Mouse (Mus musculus): ENCODE results near the gene Asz1. TPM values are rescaled to one million over a fixed set of nuclear protein-coding genes. Genes with fewer than 3 reads are reported as not detected.

The Asz1 gene
- polyA plus RNA-seq (2017; shearing (Covaris generic)), result not detected

DNA sequence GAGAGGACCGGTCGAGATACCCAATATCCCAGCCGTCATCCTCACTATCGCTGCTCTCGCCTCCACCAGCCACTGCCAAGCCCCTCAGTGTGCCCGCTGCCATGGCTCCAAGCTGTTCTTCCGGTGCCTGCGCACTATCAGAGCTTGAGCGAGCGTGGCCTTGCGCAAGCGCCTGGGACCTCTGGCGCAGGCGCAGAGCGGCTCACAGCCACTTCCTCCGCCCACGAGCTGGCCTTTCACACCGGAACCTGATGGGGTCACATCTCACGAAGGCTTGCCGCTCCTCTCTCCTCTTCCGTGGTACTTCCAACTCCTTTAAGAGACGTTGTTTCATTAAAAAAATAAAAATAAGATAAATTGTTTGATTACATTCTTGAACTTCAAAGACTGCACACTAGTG lies at the start of gene Asz1:
Gene Asz1 (minus strand): TSS at position 128 of the 400 bp plus-strand sequence.
- no peak for ATAC-seq

DNA sequence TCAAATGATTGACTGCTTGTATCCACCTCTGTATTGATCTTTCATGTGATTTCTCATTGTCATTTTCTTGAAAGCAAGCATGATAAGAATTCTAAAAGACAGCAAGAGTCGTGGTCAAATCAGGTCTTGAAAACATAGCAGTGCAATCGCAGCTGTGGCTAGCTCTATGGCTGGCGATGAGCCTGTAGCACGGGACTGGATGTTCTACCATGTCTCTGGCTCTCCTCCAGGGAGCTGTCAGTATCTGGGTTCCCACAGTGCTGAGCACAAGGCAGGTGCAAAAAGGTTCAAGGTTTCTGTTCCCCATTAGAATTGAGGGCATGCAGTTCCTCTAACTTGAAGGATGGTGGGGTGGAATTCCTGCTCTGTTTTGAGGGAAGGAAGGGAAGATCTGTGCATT lies 44.2 kb upstream of the Asz1 start:
- ATAC-seq, result no peak

DNA sequence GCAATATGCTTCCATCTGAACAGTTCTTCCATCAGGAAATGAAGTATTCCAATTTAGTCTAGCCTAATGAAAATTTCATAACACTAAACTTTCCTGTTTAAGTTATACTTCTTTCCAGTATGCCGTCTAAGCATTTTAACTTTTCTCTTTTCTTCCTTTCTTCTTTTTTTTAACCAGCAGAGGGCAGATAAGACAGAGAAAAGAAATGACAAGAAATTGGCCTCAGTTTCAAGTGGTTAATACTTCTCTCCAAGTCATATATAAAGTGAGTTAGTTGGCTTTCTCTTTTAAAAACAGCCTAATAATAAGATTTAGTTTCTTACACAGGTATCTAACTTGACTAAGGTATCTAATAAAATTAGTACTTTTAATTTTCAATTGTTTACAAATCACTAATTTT lies 26.4 kb upstream of the Asz1 start:
- no peak for ATAC-seq

DNA sequence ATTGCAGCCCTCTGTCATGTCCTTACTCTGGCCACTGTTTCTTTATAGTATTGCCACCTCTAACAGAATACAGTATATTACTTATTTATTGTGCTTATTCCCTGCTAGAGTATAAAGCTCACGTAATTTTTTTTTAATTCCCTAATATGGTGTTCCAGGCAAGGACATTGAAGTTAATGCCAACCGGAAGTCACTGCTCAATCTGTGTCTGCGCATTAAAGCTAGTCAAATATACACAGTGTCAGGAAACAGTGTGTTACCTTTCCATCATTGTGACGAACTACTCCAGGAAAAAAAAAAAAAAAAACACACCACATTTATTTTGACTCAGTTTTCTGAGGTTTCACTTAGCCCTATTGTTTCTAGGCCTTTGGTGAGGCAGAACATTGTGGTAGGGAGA lies 19.2 kb upstream of the Asz1 start:
- no peak for ATAC-seq

DNA sequence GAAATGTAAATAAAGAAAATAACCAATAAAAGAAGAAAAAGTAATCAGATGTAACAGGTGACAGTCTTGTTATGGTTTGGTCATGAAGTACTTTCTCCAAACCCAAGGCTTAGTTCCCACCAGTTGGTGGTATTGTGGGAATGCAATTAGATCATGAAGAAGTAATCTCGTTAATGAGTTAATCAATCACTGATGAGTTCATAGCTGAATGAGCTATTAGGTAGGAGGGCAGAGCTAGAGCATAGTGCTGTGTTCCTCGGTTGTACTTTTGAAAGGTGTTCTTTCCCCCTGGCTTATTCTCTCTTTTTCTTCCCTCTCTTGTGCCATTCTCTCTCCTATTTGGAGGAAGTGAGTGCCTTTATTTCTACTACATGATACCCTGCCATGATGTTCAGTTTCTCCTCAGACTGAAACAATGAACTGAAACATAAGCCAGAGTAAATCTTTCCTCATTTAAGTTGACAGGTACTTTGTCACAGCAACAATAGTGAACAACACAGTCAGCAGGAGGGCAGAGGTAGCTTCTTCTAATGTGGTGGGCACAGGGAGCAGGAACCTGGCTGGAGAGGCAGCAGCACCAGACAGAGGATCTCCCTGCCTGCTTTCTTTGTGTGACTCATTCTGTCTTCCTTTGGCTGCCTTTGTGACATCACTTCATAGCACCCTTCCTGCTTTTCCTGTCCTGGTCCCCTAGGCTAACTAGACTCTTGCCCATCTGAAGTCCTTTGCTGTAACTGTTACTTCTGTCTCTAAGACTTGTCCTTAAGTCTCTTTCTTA lies 18.5 kb upstream of the Asz1 start:
- ATAC-seq, result no peak

DNA sequence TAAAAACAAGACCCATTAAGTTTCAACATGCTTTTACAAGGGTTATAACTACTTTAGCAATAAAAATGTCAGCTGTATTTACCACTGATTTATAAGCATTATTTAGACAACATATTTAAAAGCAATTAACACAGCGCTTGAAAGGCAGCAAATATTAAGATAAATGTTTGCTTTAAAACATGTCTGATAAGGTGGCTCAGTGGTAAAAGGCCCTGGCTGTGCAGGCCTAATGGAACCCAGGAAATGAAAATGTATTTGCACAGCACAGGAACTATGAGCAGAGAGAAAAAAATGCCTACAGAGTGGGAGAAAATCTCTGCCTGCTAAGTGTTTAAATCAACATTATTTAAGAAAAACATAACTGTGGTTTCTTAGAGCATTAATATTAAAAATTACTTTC lies 12.0 kb downstream of the Asz1 start:
- no peak for ATAC-seq

DNA sequence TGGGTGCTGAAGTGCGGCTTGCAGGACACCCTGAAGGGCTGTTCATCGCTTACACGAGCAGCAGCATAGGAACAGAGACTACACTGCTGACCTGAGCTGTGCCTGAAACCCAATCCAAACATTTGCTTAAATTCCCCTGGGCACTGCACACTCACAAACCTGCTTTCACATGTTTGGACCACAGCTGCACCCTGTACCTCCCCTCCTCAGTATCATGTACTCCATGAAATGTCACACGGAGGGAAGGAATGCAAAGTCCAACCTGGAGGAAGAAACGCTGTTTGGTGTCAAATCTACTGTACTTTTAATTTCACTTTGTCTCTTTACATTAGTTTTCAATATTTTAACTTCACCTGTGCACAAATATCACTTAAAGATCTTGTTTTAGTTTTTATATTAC lies 19.8 kb downstream of the Asz1 start:
- no peak for ATAC-seq

DNA sequence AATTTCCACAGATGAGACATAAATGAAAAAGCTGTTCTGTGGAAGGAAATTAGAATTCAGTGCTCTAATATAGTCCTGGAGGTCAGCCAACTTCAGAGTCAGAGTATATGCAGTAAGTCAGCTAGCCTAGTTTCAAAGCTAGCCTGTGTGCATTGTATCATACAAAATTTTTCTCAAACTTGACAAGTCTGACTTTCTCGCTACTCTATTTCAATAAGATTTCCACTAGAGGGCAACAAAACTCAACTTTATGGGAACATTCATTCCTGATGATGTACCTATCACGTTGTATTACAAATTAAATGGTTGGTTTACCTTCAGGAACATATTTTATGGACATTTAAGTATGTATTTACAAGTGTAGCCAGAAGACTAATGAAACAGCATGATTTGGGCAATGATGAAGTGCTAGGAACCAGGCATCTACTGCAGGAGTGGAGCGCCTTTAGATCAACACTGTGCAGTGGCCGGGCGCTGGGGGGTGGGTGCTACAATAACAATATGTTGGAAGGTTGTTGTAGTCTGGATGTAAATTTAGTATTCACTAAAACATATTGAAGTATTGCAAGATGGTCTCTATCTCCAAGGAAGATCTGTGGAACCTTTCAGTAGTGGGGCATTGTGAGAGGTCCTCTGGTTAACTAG lies 21.6 kb downstream of the Asz1 start:
- no peak for ATAC-seq

DNA sequence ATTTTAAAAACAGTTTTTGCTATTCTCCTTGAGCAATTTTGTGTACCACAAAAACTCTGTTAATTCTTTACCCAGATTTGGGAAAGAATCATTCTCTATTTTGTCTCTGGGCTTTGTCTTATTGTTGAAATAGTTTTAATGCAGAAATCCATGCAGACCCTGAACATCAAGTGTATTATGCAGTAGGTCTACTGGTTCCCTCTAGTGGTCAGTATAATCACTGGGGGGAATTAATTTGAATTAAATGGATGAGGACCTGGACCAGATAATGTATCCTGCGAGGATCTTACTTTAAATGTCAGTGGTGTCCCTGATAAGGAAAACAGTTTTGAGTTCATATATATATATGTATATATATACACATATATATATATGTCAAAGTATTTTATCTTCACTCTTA lies 30.2 kb downstream of the Asz1 start:
- no peak for ATAC-seq

DNA sequence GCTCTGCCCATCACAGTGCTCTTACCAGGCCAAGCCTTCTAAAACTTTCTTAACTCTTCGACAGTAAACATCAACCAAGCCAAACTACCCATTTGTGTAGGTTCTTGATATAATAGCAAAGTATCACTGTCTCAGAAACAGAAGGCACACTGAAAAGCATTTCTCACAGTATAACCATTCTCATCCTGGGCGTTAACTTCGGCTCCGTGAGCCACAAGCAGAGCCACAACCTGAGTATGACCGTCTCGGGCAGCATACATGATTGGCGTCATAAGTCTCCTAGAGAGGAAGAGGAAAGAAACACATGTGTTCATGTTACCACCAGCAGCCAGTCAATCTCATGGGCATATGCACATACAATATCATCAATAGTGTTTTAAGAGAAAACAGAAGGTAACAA lies 31.9 kb downstream of the Asz1 start:
- no peak for ATAC-seq

DNA sequence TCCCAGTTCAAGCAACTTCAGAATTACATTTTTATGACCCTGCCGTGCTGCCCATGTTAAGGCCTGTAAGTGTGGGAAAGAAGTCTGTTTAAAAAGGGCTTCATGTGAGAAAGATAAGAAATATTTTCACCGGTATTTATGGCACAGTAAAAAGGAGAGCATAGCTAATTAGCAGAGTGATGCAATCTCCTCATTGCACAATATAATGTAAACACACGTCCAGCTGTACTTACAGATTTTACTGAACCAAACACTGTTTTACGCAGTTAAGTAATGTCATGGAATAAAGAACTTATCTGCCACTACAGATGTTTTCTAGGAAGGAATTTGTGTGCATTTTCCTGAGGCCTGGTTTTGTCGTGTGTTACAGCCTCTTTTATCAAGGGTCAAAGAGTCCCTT lies 32.3 kb downstream of the Asz1 start:
- ATAC-seq, result no peak

DNA sequence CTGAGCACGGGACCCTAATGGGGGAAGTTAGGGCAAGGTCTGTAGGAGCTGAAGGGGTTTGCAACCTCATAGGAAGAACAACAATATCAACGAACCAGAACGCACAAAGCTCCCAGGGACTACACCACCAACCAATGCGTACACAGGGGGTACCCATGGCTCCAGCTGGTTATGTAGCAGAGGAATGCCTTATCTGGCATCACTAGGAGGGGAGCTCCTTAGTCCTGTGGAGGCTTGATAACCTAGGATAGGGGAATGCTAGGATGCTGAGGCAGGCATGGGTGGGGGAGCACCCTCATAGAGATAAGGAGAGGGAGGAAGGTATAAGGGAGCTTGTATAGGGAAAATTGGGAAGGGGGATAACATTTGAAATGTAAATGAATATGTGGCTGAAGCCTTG lies 51.0 kb downstream of the Asz1 start:
- no peak for ATAC-seq

DNA sequence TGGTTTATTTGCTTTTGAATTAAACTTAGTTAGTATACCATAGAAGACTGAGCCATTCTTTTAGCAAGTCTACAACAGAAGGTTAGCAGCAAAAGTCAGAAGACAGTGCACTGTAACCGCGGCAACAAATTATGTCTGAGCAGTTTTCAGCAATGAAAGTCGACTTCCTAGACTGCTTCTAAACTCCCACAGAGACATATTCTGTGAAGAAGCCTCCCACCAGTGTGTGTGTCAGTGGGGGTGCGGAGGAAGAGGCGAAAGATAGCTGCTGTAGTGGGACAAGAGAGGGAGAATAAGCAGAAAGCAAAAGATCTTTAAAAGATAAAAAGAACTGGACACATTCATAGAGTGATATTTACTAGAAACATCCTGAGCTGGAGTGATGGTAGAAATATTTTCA lies 57.2 kb downstream of the Asz1 start:
- no peak for ATAC-seq

DNA sequence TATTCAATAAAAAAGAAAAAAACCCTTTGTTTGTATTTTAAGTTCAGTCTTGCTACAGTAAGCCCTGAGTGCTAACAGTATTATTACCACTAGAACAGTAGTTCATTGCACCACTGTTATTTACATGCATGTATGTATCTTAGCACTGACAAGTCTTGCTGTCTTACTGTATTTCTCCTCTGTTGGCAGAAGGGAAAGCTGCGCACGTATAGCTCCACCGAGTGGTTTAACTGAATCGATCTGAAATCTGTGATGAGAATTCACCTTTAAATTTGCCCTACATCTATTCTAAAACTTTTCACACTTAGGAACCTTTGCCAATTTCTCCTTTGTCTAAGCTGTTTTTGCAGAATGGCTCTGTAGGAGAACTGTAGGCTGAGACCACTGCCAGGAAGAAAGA lies 64.6 kb downstream of the Asz1 start:
- ATAC-seq, result no peak

DNA sequence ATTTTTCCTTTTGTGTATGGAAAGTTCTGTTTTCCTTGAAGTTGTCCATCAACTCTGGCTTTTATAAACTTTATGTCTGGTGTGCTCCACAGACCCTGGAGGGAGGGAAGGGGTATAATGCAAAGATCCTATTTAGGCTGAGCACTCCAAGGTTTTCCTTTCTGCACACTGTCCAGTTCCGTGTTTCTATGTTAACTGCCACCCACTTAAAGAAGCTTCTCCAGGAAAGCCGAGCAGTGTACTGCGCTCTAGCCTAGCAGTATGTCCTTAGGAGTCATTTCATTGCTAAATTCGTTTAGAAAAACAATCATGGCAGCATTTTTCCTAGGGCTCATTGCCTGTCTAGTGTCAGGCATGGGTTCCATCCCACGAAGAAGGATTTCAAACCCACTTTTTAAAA lies 65.7 kb downstream of the Asz1 start:
- no peak for ATAC-seq

DNA sequence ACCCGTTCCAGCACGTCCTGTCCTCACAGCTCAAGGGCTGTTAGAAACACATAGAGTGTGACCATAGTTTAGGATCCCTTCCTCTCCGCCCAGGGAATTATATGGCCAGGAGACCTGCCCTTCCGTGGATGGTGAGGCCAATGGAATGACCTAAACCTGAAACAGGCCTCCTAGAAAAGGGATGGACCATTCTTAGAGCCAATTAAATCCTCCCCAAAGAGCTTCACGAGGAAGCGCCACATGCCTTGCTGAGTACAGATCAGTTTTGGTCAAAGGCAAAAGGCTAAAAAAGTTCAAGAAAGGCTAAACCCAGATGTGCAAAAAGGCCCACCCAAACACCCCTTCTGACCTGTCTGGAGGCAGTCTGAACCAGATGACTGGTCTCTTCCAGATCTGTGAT lies 76.6 kb downstream of the Asz1 start:
- ATAC-seq, result no peak

DNA sequence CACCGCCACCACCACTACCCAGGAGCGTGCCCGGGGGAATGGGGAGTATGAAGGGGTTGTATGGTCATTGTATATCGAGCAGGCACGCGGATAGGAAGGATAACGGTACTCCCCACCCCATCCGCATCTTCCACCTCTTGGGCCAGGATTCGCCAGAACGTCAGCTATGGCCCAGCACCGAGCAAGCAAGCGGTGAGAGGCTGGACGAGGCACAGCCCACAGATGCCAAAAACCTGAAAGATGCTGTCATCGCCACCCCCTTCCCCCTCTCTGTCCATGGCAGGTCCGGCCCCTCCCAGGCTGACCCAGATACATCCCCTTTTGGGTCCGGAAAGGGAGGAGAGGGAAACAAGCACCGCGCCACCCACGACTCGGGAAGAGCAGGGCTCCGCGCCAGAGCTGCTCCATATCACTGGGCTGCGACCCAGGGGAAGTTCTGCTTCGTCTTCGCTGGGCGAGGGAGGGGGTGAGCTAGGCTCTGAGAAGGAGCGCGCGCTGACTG lies 77.3 kb downstream of the Asz1 start:
- no peak for ATAC-seq

DNA sequence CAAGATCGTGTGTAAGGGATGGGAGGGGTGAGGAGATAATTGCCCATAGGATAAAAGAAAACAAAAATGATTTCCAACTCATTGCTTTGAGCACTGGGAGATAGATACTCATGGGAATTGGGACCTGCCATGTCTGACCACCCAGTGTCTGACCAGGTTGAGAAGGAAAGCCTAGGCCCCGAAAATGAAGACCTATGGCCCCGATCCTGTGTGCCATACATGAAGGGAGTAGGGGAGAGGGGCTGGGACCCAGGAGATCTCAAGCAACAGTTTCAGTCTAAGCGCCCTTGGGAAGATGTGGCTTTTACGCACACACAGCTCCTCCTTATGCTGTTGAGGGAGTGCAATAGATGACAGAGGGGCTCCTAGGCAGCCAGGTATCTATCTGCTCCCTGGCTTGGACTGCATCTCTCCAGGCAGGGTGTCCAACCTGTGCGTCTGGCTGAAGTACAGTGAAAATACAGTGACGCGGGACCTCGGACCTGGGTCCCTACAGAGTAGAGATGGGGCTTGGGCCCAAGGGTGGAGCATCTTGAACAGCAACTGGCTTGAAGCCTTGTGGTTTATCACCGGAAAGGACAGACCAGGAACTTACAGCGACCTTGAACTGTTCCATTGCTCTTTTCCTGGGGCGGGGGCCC lies 77.9 kb downstream of the Asz1 start:
- ATAC-seq, result no peak

DNA sequence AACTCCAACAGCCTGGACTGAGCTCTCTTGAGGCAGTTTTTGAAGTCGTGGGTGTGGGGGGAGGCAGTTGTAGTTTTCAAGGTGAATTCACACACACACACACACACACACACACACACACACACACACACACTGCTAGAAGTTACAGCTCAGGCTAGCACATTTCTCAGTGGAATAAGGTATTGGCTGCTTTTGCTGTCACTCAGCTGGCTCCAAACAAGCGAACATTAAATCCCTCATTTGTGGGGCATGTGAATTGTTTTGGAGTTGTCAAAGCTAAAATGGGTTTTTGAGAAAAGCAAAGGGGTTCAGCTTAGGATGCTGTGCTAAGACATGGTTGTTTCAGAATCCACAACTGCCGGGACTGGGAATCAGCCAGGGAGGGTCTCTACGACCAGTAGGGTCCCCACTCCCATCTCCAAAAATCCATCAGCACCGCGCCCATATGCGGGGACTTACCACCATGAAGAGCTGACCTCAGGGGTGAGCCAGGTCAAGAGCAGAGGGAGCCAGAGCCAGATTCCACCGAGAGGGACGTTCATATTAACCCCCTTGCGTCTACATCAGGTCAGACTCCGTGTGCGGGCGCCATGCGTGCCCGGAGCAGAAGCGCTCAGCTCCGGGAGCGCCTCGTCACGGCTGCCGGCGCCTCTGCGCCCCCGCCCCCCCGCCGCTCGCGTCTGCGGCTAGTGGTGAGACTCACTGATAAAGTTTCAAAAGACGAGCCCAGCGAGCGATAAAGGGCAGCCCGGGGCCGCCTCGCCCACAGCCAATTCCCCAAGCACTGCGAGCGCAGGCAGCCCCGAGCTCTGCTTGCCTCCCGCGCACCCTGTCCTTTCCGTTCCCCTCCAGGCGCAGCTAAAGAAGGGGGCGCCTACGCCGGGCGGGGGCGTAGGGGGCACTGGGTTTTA lies 78.9 kb downstream of the Asz1 start, which contains the start of gene Wnt2:
Gene Wnt2 (minus strand): TSS at position 840 of the 911 bp plus-strand sequence.
- no peak for ATAC-seq

DNA sequence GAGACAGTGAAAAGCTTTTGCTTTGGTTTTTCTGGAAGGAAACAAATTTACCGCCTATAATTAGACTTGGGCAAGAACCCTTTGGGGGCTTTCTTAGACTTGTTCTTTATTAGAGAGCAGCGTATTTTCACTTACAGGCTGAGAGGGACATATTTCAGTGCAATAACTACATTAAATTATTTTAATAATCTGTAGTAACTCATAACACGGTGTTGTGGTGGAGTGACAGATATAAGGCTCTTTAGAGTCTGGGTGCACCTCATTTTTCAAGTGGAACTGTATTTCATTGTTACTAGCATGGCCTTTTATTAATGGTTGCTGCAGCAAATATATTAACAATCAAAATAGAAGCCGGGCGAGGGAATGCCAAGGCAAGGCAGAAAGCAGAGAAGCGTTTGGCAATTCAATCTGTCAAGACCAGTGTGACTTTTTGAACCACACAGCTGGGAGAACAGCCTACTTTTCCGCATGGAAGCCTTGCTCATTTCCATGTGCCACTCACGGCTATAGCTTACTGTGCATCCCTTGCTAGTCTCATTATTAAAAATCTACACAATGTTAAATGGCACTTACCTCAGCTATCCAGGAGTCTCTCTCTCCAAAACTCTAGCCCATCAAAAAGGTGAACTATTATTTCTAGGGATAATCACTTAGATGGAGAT lies 84.6 kb downstream of the Asz1 start:
- no peak for ATAC-seq

DNA sequence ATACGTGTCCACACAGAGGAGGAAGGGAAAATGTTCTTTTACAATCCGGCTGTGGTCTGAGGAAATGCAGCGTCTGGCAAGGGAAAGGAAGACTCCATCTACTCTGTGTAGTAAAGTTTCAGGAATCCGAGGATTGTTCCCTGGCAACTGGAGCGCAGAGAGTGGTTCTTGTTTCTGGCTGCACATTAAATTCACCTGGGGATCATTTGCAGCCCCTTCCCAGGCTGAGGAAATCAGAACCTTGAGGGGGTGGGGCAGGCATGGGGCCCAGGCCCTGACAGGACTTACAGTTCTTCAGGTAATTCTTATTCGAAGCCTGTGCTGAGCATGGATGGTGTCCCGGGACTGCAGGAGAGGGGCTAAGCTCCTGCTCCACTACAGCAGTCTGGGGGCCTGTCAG lies 95.5 kb downstream of the Asz1 start:
- no peak for ATAC-seq

DNA sequence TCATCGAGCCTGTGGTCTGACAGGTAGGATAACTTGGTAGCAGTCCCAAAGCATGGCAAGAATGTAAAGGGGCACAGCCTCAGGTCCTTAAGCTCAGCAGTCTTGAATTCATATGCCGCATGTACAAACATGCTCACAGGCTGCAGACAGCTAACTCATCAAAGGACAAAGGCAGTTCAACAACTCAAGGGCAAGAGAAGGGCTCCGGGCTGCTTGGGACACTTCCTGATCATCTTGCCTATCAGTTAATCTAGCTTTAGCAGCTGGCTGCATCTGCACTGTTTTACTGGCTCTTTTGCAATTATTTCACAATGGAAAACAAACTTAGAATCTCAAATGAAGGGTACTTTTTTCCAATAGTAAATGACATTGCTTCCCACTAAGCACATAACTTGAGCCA lies 101.5 kb downstream of the Asz1 start:
- no peak for ATAC-seq
